Mouse (Mus musculus) cerebellum, adult 2 months (tissue): ENCODE results near the gene Lonp2.
A peak's percentile ranks its signal among the peaks of the same experiment; 100 is the strongest.

Experiments used
- CTCF ChIP-seq: fragments of 200-500 bp; IDR thresholded peaks from 2 replicates; pipeline ENCODE4 v1.5.1; 2011; ENCODE audit warnings: low read depth, mild to moderate bottlenecking, control low read depth, low read length, moderate library complexity, borderline replicate concordance; ENCODE audit not compliant: insufficient read depth
- POLR2A ChIP-seq: fragments of 200-500 bp; IDR thresholded peaks from 2 replicates; pipeline ENCODE4 v1.6.1; 2011; ENCODE audit warnings: low read length, control low read depth, borderline replicate concordance; ENCODE audit not compliant: insufficient read depth

GRCm38 (mm10) chr8:86745935-86746441 lies 122.1 kb downstream of the Lonp2 start:
- TF ChIP-seq POLR2A (peak; percentile 76), CTCF (no peak)
